Mouse (Mus musculus) MEL (cell line): Measurements from ENCODE around the gene Gmps. TPM values are rescaled to one million over a fixed set of nuclear protein-coding genes. Genes with fewer than 3 reads are reported as not detected.
A peak's percentile ranks its signal among the peaks of the same experiment; 100 is the strongest.

ENCODE experiments used
- DNase-seq: peaks from one replicate; pipeline ENCODE4 v3.0.0; 2011; ENCODE audit warnings: low read depth, low spot score
- H3K27ac ChIP-seq: 2 replicates; pipeline ENCODE4 v1.5.1; 2012; ENCODE audit warnings: low read depth, mild to moderate bottlenecking, control low read depth, low read length, moderate library complexity; ENCODE audit not compliant: control insufficient read depth
- H3K27me3 ChIP-seq, 2 experiments: fragments of 150-350 bp in 1 of 2; sonication (generic) in 1 of 2; 2 replicates each; pipeline ENCODE4 v1.6.1; 2012; ENCODE audit warnings: low read length in 2 of 2, mild to moderate bottlenecking in 2 of 2, improper control_type of control experiment in 1 of 2, moderate library complexity in 1 of 2; ENCODE audit not compliant: insufficient read depth in 2 of 2, control insufficient read depth in 1 of 2
- H3K36me3 ChIP-seq, 2 experiments: 2 replicates each; pipeline ENCODE4 v1.6.1; 2012 to 2014; ENCODE audit warnings: low read length in 2 of 2, improper control_type of control experiment in 1 of 2, inconsistent platforms in 1 of 2, mild to moderate bottlenecking in 1 of 2; ENCODE audit not compliant: insufficient read depth in 2 of 2, control insufficient read depth in 1 of 2
- H3K4me1 ChIP-seq, 2 experiments: fragments of 150-350 bp in 1 of 2; sonication (generic) in 1 of 2; 2 replicates each; pipeline ENCODE4 v1.6.1; 2012; ENCODE audit warnings: low read length in 2 of 2, improper control_type of control experiment in 1 of 2, mild to moderate bottlenecking in 1 of 2; ENCODE audit not compliant: insufficient read depth in 2 of 2, control insufficient read depth in 1 of 2
- H3K4me3 ChIP-seq, 2 experiments: fragments of 150-350 bp in 1 of 2; sonication (generic) in 1 of 2; 2 replicates each; pipeline ENCODE4 v1.5.1; 2012; ENCODE audit warnings: low read depth in 2 of 2, low read length in 2 of 2, mild to moderate bottlenecking in 2 of 2, moderate library complexity in 2 of 2, control low read depth in 1 of 2, improper control_type of control experiment in 1 of 2; ENCODE audit not compliant: control insufficient read depth in 1 of 2, insufficient read depth in 1 of 2
- H3K79me2 ChIP-seq: 2 replicates; pipeline ENCODE4 v1.6.1; 2012; ENCODE audit warnings: mild to moderate bottlenecking, low read length, moderate library complexity; ENCODE audit not compliant: control insufficient read depth, poor library complexity, insufficient read depth
- H3K9ac ChIP-seq: 2 replicates; pipeline ENCODE4 v1.6.1; 2012; ENCODE audit warnings: low read depth, mild to moderate bottlenecking, control low read depth, low read length, moderate library complexity; ENCODE audit not compliant: control insufficient read depth, poor library complexity, severe bottlenecking
- H3K9me3 ChIP-seq: fragments of 150-350 bp; sonication (generic); replicated peaks from 2 replicates; pipeline ENCODE4 v1.6.1; 2012; ENCODE audit warnings: mild to moderate bottlenecking, low read length, improper control_type of control experiment, moderate library complexity; ENCODE audit not compliant: insufficient read depth
- E2F4 ChIP-seq: IDR thresholded peaks from 2 replicates; pipeline ENCODE4 v1.6.1; 2011; ENCODE audit warnings: low read depth, low read length, improper control_type of control experiment, borderline replicate concordance
- ELF1 ChIP-seq: IDR thresholded peaks from 2 replicates; pipeline ENCODE4 v1.6.1; 2014; ENCODE audit warnings: low read depth, mild to moderate bottlenecking, inconsistent platforms, low read length, improper control_type of control experiment, moderate library complexity
- EP300 ChIP-seq, 2 experiments: IDR thresholded peaks; 2 replicates each; pipeline ENCODE4 v1.6.1; 2011; ENCODE audit warnings: improper control_type of control experiment in 2 of 2, low read length in 2 of 2, low read depth in 1 of 2, mild to moderate bottlenecking in 1 of 2
- GABPA ChIP-seq: IDR thresholded peaks from 2 replicates; pipeline ENCODE4 v1.6.1; 2012; ENCODE audit warnings: low read depth, mild to moderate bottlenecking, inconsistent platforms, low read length, improper control_type of control experiment, moderate library complexity
- GATA1 ChIP-seq: IDR thresholded peaks from 2 replicates; pipeline ENCODE4 v1.6.1; 2011; ENCODE audit warnings: low read depth, low read length, improper control_type of control experiment
- MAFK ChIP-seq: IDR thresholded peaks from 2 replicates; pipeline ENCODE4 v1.6.1; 2011; ENCODE audit warnings: low read depth, mild to moderate bottlenecking, low read length, improper control_type of control experiment, borderline replicate concordance
- MAX ChIP-seq: IDR thresholded peaks from 2 replicates; pipeline ENCODE4 v1.6.1; 2011; ENCODE audit warnings: low read length, improper control_type of control experiment
- MXI1 ChIP-seq: IDR thresholded peaks from 2 replicates; pipeline ENCODE4 v1.6.1; 2011; ENCODE audit warnings: mild to moderate bottlenecking, low read depth, low read length, improper control_type of control experiment
- MYC ChIP-seq: IDR thresholded peaks from 2 replicates; pipeline ENCODE4 v1.6.1; 2011; ENCODE audit warnings: low read depth, mild to moderate bottlenecking, low read length, improper control_type of control experiment, moderate library complexity
- NRF1 ChIP-seq: IDR thresholded peaks from 2 replicates; pipeline ENCODE4 v1.6.1; 2014; ENCODE audit warnings: low read depth, mild to moderate bottlenecking, inconsistent platforms, low read length, improper control_type of control experiment, moderate library complexity; ENCODE audit not compliant: poor library complexity, insufficient read depth, severe bottlenecking
- POLR2AphosphoS2 ChIP-seq: IDR thresholded peaks from 2 replicates; pipeline ENCODE4 v1.6.1; 2011; ENCODE audit warnings: low read length, improper control_type of control experiment
- RCOR1 ChIP-seq: IDR thresholded peaks from 2 replicates; pipeline ENCODE4 v1.6.1; 2012; ENCODE audit warnings: low read depth, mild to moderate bottlenecking, inconsistent platforms, low read length, improper control_type of control experiment
- TAL1 ChIP-seq: IDR thresholded peaks from 2 replicates; pipeline ENCODE4 v1.6.1; 2012; ENCODE audit warnings: mild to moderate bottlenecking, inconsistent platforms, low read length, moderate library complexity, mixed read lengths
- TBP ChIP-seq: IDR thresholded peaks from 2 replicates; pipeline ENCODE4 v1.8.0; 2011; ENCODE audit warnings: low read depth, low read length, improper control_type of control experiment
- TCF12 ChIP-seq: IDR thresholded peaks from 2 replicates; pipeline ENCODE4 v1.6.1; 2014; ENCODE audit warnings: low read depth, mild to moderate bottlenecking, inconsistent platforms, low read length, improper control_type of control experiment, moderate library complexity
- UBTF ChIP-seq: IDR thresholded peaks from 2 replicates; pipeline ENCODE4 v1.6.1; 2012; ENCODE audit warnings: low read depth, mild to moderate bottlenecking, inconsistent platforms, low read length, improper control_type of control experiment, moderate library complexity, borderline replicate concordance; ENCODE audit not compliant: insufficient read depth
- USF2 ChIP-seq, 2 experiments: IDR thresholded peaks; 2 replicates each; pipeline ENCODE4 v1.6.1; 2011 to 2012; ENCODE audit warnings: improper control_type of control experiment in 2 of 2, low read length in 2 of 2, borderline replicate concordance in 1 of 2, inconsistent platforms in 1 of 2, low read depth in 1 of 2, mild to moderate bottlenecking in 1 of 2; ENCODE audit not compliant: insufficient read depth in 1 of 2
- polyA plus RNA-seq, 2 experiments: library from polyadenylated mRNA; stranded (reverse) in 1 of 2; unstranded in 1 of 2; fragments of >175 nt in 1 of 2; fragments of >200 nt in 1 of 2; gene quantifications; 2 replicates each; pipeline versions ENCODE4 v1.2.1 to v1.2.4; 2012; ENCODE audit warnings: low replicate concordance in 2 of 2, low read depth in 1 of 2; ENCODE audit not compliant: insufficient read length in 2 of 2, insufficient read depth in 1 of 2, missing spikeins in 1 of 2
- total RNA-seq: library from RNA; depleted of rRNA; stranded (reverse); fragments of 300-350 nt; gene quantifications from 2 replicates; pipeline ENCODE4 v1.2.3, GENCODE M21; 2012

Gmps gene
- total and polyA plus RNA-seq, 3 experiments, result 31.6 to 59.3 (median 41.8) TPM

- Histone ChIP-seq H3K27me3 (no peaks in the 10 kb centered on the region), H3K79me2 (peaks cover 2% of the 10 kb centered on the region; the same call in 1 of the 2 replicates), H3K9me3 (no peaks in the 10 kb centered on the region), H3K4me3 (no peak overlapping the region), H3K36me3 (peaks cover 24 to 69% of the 10 kb centered on the region in 2 experiments), H3K4me1 (no peaks in the 10 kb centered on the region; a peak in 2 of 4 replicates), H3K9ac (no peak overlapping the region), H3K27ac (no peak overlapping the region)
- TF ChIP-seq POLR2AphosphoS2 (no peak), NRF1 (no peak), MXI1 (no peak), GABPA (no peak), TBP (no peak), USF2 (IDR thresholded peaks at IDR 0.05; ENCODE audit: borderline replicate concordance in 1 of 2, insufficient read depth in 1 of 2, low read depth in 1 of 2, low read length in 2 of 2) (no peak), GATA1 (peak; percentile 46; the same call in 1 of the 2 replicates), MAFK (peak; percentile 54; the same call in 1 of the 2 replicates), MAX (no peak), UBTF (no peak), MYC (no peak), TCF12 (no peak), E2F4 (no peak)
- DNase-seq, result no peak
Measured at GRCm38 (mm10) chr3:63988722-63989440, 13.0 kb downstream of the Gmps start.

- Histone ChIP-seq H3K27me3 (no peaks in the 10 kb centered on the region), H3K36me3 (peaks cover 5 to 18% of the 10 kb centered on the region in 2 experiments), H3K9ac (no peak overlapping the region), H3K27ac (no peak overlapping the region), H3K4me1 (peaks cover 0 to 8% of the 10 kb centered on the region in 2 experiments; a peak in 2 of 4 replicates), H3K9me3 (no peaks in the 10 kb centered on the region), H3K4me3 (no peak overlapping the region), H3K79me2 (no peaks in the 10 kb centered on the region)
- TF ChIP-seq ELF1, result no peak
- TF ChIP-seq GATA1, result peak; percentile 75
- TF ChIP-seq MXI1, result no peak
- peak; percentile 53 for TF ChIP-seq TAL1
- TF ChIP-seq TCF12, result peak; percentile 75
- peak; percentile 84 to 89 for TF ChIP-seq EP300 (IDR thresholded peaks at IDR 0.05; ENCODE audit: low read depth in 1 of 2, low read length in 2 of 2)
- TF ChIP-seq RCOR1, result 0 out of 2 replicates have a peak, but pooled peaks have one; percentile 28
- DNase-seq, result peak; percentile 52
Measured at GRCm38 (mm10) chr3:64021436-64021835, 45.5 kb downstream of the Gmps start.
